Mouse (Mus musculus) olfactory bulb, adult 2 months (tissue): ENCODE results near the gene Chchd6.

Experiments used
- CTCF ChIP-seq: fragments of 200-500 bp; IDR thresholded peaks from 2 replicates; pipeline ENCODE4 v1.5.1; 2012; ENCODE audit warnings: low read depth, mild to moderate bottlenecking, low read length, moderate library complexity; ENCODE audit not compliant: insufficient read depth
- POLR2A ChIP-seq: fragments of 200-500 bp; IDR thresholded peaks from 2 replicates; pipeline ENCODE4 v1.6.1; 2012; ENCODE audit warnings: mild to moderate bottlenecking, low read depth, low read length, moderate library complexity; ENCODE audit not compliant: insufficient read depth

- TF ChIP-seq CTCF (no peak), POLR2A (no peak)
Observed at GRCm38 (mm10) chr6:89354726-89355125, 240.7 kb downstream of the Chchd6 start.
